ENCODE assay signal across 9 mouse cellular contexts in genomic region chr7:68357407-68357806, GRCm38 (mm10).
DNase-seq lines count a peak whose midpoint lies in the region; ATAC-seq lines count a peak whose summit lies in the region.
"Had no signal": no experiment of that assay in that cellular context is flagged by ENCODE, and none has a peak within 500 bp of the region (broad histone marks: within the 10 kb centered on the region; RNA-seq: fewer than 3 reads in every experiment).

No protein-coding gene starts in this region.

- no peak overlapping the region for H3K27ac ChIP-seq in midbrain, embryonic 14.5 days (replicated peaks; ENCODE audit: low read depth, low read length)
- H3K27ac ChIP-seq in midbrain, embryonic 15.5 days = no peak overlapping the region
- H3K27ac ChIP-seq: heart, embryonic 15.5 days had no signal

- DNase-seq in midbrain, embryonic 14.5 days = peak; percentile 87
- peak; percentile 35 for DNase-seq in adrenal gland, adult 2 months
- DNase-seq in embryo, embryonic 11 days = peak; percentile 72
- peak; percentile 65 for DNase-seq in heart, postnatal 4 days
- DNase-seq in layer of hippocampus, postnatal 36 days = peak; percentile 21 to 43
- peak; percentile 83 for DNase-seq in naive thymus-derived CD4-positive, alpha-beta T cell, adult 2 months (ENCODE audit: low read depth)
- peak; percentile 51 to 53 for DNase-seq in thymus, postnatal 36 days

- 26% methylated on average over 7 of the region's 7 CpGs for WGBS in midbrain, embryonic 14.5 days
- 27% methylated on average over 7 of the region's 7 CpGs for WGBS in midbrain, embryonic 15.5 days

- no peak overlapping the region for H3K4me3 ChIP-seq in midbrain, embryonic 14.5 days (replicated peaks; ENCODE audit: low read depth, low read length)
- no peak overlapping the region for H3K4me3 ChIP-seq in midbrain, embryonic 15.5 days
- H3K4me3 ChIP-seq: heart, embryonic 15.5 days had no signal

- no peaks in the 10 kb centered on the region for H3K4me1 ChIP-seq in midbrain, embryonic 14.5 days (ENCODE audit: control insufficient read depth, insufficient read depth, low read length)
- no peaks in the 10 kb centered on the region for H3K4me1 ChIP-seq in midbrain, embryonic 15.5 days
- H3K4me1 ChIP-seq: heart, embryonic 15.5 days had no signal

- no peak overlapping the region for H3K9ac ChIP-seq in midbrain, embryonic 14.5 days (replicated peaks; ENCODE audit: low read length)
- H3K9ac ChIP-seq in midbrain, embryonic 15.5 days = no peak overlapping the region
- H3K9ac ChIP-seq: heart, embryonic 15.5 days had no signal

- ATAC-seq in midbrain, embryonic 14.5 days (ENCODE audit: low FRiP score, low TSS enrichment) = no peak
- ATAC-seq in midbrain, embryonic 15.5 days (replicated peaks) = no peak

- H3K36me3 ChIP-seq in midbrain, embryonic 14.5 days (ENCODE audit: control insufficient read depth, insufficient read depth, low read length) = no peaks in the 10 kb centered on the region
- no peaks in the 10 kb centered on the region for H3K36me3 ChIP-seq in midbrain, embryonic 15.5 days (replicated peaks)
- H3K36me3 ChIP-seq: heart, embryonic 15.5 days had no signal

- H3K27me3 ChIP-seq in midbrain, embryonic 14.5 days (ENCODE audit: control insufficient read depth, insufficient read depth, low read length) = no peaks in the 10 kb centered on the region; the same call in 1 of the 2 replicates
- H3K27me3 ChIP-seq in midbrain, embryonic 15.5 days (replicated peaks) = peaks cover 5% of the 10 kb centered on the region; the same call in 1 of the 2 replicates

- H3K4me2 ChIP-seq in midbrain, embryonic 14.5 days (ENCODE audit: low read length) = no peak overlapping the region
- H3K4me2 ChIP-seq in midbrain, embryonic 15.5 days = no peak overlapping the region
- H3K4me2 ChIP-seq: heart, embryonic 15.5 days had no signal

- no peaks in the 10 kb centered on the region for H3K9me3 ChIP-seq in midbrain, embryonic 14.5 days (ENCODE audit: control insufficient read depth, low read length)
- no peaks in the 10 kb centered on the region for H3K9me3 ChIP-seq in midbrain, embryonic 15.5 days
- H3K9me3 ChIP-seq: heart, embryonic 15.5 days had no signal

Comparison
In these comparisons a context has a peak if more than half of its experiments do, and no peak if none do; other contexts are left out.
1. DNase-seq: peak in every context shown above with its lines; median percentile 87 in midbrain, embryonic 14.5 days; 83 in naive thymus-derived CD4-positive, alpha-beta T cell, adult 2 months; 72 in embryo, embryonic 11 days; 65 in heart, postnatal 4 days; 52 in thymus, postnatal 36 days; 35 in adrenal gland, adult 2 months; 32 in layer of hippocampus, postnatal 36 days.